8 mouse cellular contexts compared by ENCODE assay signal in genomic region chr3:86761095-86762035, GRCm38 (mm10).
DNase-seq lines count a peak whose midpoint lies in the region; ATAC-seq and TF ChIP-seq lines count a peak whose summit lies in the region.

No protein-coding gene starts in this region.

- no peak overlapping the region for H3K4me2 ChIP-seq in forebrain, embryonic 12.5 days
- no peak overlapping the region for H3K4me2 ChIP-seq in midbrain, embryonic 15.5 days

- H3K27me3 ChIP-seq in thymus, adult 2 months (ENCODE audit: control insufficient read depth, insufficient read depth, low read length): no peaks in the 10 kb centered on the region
- H3K27me3 ChIP-seq in forebrain, embryonic 12.5 days: peaks cover 6% of the 10 kb centered on the region; the same call in 1 of the 2 replicates
- no peaks in the 10 kb centered on the region for H3K27me3 ChIP-seq in midbrain, embryonic 15.5 days (replicated peaks)

- H3K9me3 ChIP-seq in forebrain, embryonic 12.5 days: no peaks in the 10 kb centered on the region
- no peaks in the 10 kb centered on the region for H3K9me3 ChIP-seq in midbrain, embryonic 15.5 days

- intact Hi-C loops in left cerebral cortex, postnatal 14 days (cut with DNase I): loop anchor here (10.0 kb wide), 3 partner anchors 227 to 497 kb away; no protein-coding TSS in a partner anchor

- no peaks in the 10 kb centered on the region for H3K36me3 ChIP-seq in thymus, adult 2 months (ENCODE audit: control insufficient read depth, insufficient read depth, low read length)
- no peaks in the 10 kb centered on the region for H3K36me3 ChIP-seq in forebrain, embryonic 12.5 days (replicated peaks)
- no peaks in the 10 kb centered on the region for H3K36me3 ChIP-seq in midbrain, embryonic 15.5 days (replicated peaks)

- TF ChIP-seq CTCF in thymus, adult 2 months (IDR thresholded peaks at IDR 0.05; ENCODE audit: borderline replicate concordance, control insufficient read depth, extremely low read depth, insufficient read depth, low read length, poor library complexity): no peak

- no peak overlapping the region for H3K27ac ChIP-seq in thymus, adult 2 months (ENCODE audit: control insufficient read depth, insufficient read depth, low read length)
- no peak overlapping the region for H3K27ac ChIP-seq in forebrain, embryonic 12.5 days
- H3K27ac ChIP-seq in midbrain, embryonic 15.5 days: 0 out of 2 replicates have a peak overlapping the region, but pooled peaks have one; percentile 50

- no peak for TF ChIP-seq POLR2A in thymus, adult 2 months (IDR thresholded peaks at IDR 0.05; ENCODE audit: control insufficient read depth, extremely low read depth, insufficient read depth, low read length, poor library complexity)

- peak; percentile 79 for ATAC-seq in forebrain, embryonic 12.5 days (ENCODE audit: low FRiP score)
- ATAC-seq in midbrain, embryonic 15.5 days (replicated peaks): peak; percentile 92

- no peak overlapping the region for H3K9ac ChIP-seq in forebrain, embryonic 12.5 days
- H3K9ac ChIP-seq in midbrain, embryonic 15.5 days: no peak overlapping the region

- peak; percentile 64 for DNase-seq in thymus, adult 2 months
- DNase-seq in thymus, adult 18-20 months: no peak
- DNase-seq in c-Kit-positive CD71-positive TER-119-negative erythroid progenitor cells, embryonic 14.5 days (ENCODE audit: low read depth): peak; percentile 38
- peak; percentile 70 for DNase-seq in induced T-regulatory cell, adult 2 months (ENCODE audit: low read depth)
- DNase-seq in left cerebral cortex, postnatal 14 days (ENCODE audit: low spot score in 2 of 2): peak; percentile 87 to 89
- peak; percentile 70 for DNase-seq in thymus, postnatal 0 days (ENCODE audit: low spot score)

- H3K4me3 ChIP-seq in thymus, adult 2 months (ENCODE audit: control insufficient read depth, insufficient read depth, low read length): no peak overlapping the region
- no peak overlapping the region for H3K4me3 ChIP-seq in forebrain, embryonic 12.5 days (replicated peaks)
- no peak overlapping the region for H3K4me3 ChIP-seq in midbrain, embryonic 15.5 days

- WGBS in thymus, adult 2 months: 80% methylated on average over 9 of the region's 9 CpGs
- WGBS in forebrain, embryonic 12.5 days: 69% methylated on average over 9 of the region's 9 CpGs
- WGBS in midbrain, embryonic 15.5 days: 49% methylated on average over 9 of the region's 9 CpGs

- no peaks in the 10 kb centered on the region for H3K4me1 ChIP-seq in thymus, adult 2 months (replicated peaks; ENCODE audit: control insufficient read depth, insufficient read depth, low read length)
- H3K4me1 ChIP-seq in forebrain, embryonic 12.5 days: no peaks in the 10 kb centered on the region
- 0 out of 2 replicates have a peak, but pooled peaks cover 2% of the 10 kb centered on the region for H3K4me1 ChIP-seq in midbrain, embryonic 15.5 days

Comparison
In these comparisons a context has a peak if more than half of its experiments do, and no peak if none do; other contexts are left out.
1. DNase-seq: peak in thymus, adult 2 months (single experiment), c-Kit-positive CD71-positive TER-119-negative erythroid progenitor cells, embryonic 14.5 days (single experiment), induced T-regulatory cell, adult 2 months (single experiment), left cerebral cortex, postnatal 14 days (2 of 2) and thymus, postnatal 0 days (single experiment); none in thymus, adult 18-20 months (0 of 2).